Mouse (Mus musculus): ENCODE measurements around the gene Fbxo2. TPM values are rescaled to one million over a fixed set of nuclear protein-coding genes. Genes with fewer than 3 reads are reported as not detected.
A peak's percentile ranks its signal among the peaks of the same experiment; 100 is the strongest.

The Fbxo2 gene
- polyA plus RNA-seq, 1 experiment from 2014 or later = 1.1 TPM

- TF ChIP-seq CTCF (IDR thresholded peaks at IDR 0.05; ENCODE audit: low read depth) = no peak
- ATAC-seq (ENCODE audit: insufficient read depth) (peak; percentile 94), DNase-seq (peak; percentile 85)
- Histone ChIP-seq H3K4me1 (ENCODE audit: insufficient read depth) (no peaks in the 10 kb centered on the region), H3K4me2 (peak within 1 kb of the TSS; percentile 93), H3K9ac (peak within 1 kb of the TSS; percentile 73), H3K36me3 (ENCODE audit: insufficient read depth) (no peaks in the 10 kb centered on the region), H3K27ac (ENCODE audit: low read depth) (no peak within 1 kb of the TSS; the same call in 1 of the 2 replicates), H3K9me3 (ENCODE audit: low read depth, low read length) (no peaks in the 10 kb centered on the region), H3K27me3 (ENCODE audit: insufficient read depth, low read length) (peaks cover 39% of the 10 kb centered on the region), H3K4me3 (ENCODE audit: low read depth, low read length) (peak within 1 kb of the TSS; percentile 66)
- WGBS = under 1% methylated on average over 65 of the region's 87 CpGs
Observed at GRCm38 (mm10) chr4:148130561-148131413, 29.6 kb upstream of the Fbxo2 start, which contains the start of gene Draxin. Draxin (minus strand) TSS chr4:148130698.

DNA sequence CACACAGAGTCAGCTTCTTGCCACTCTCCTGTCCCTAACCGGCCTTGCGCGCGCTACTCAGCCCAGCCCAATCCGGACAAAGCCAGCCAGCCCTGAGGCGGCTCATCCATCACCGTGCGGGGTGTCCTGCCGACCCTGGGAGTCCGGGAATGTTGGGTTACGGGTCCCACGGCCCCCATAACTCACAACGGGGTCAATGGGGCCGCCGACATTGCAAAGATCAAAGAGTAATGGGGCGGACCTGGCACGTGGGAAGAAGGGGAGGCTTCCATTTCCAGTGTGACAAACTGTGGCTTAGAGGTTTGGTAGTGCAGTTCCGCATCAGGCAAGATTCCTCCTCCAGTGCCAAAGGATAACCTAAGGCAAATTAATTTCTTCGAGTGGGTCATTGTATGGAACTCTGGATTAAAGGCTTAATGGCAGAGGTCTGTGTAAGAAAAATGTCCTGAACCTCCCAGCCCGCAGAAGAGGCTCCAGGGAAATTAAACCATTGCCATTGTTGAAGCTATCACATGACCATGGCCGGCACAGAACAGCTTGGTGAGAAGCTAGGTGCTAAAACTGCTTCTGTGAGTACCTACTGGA is 28.8 kb upstream of the Fbxo2 start:
- no peak for TF ChIP-seq CTCF (IDR thresholded peaks at IDR 0.05; ENCODE audit: low read depth)
- no peaks in the 10 kb centered on the region for H3K9me3 ChIP-seq (ENCODE audit: low read depth, low read length)
- no peaks in the 10 kb centered on the region for H3K4me1 ChIP-seq (ENCODE audit: insufficient read depth)
- ATAC-seq (ENCODE audit: insufficient read depth) (peak; percentile 73), DNase-seq (peak; percentile 37)
- peak overlapping the region; percentile 66 for H3K4me3 ChIP-seq (ENCODE audit: low read depth, low read length)
- H3K4me2 ChIP-seq = peak overlapping the region; percentile 93
- under 1% methylated on average over 21 of the region's 21 CpGs for WGBS
- peaks cover 36% of the 10 kb centered on the region for H3K27me3 ChIP-seq (ENCODE audit: insufficient read depth, low read length)
- peak overlapping the region; percentile 73 for H3K9ac ChIP-seq
- no peak overlapping the region for H3K27ac ChIP-seq (ENCODE audit: low read depth)
- no peaks in the 10 kb centered on the region for H3K36me3 ChIP-seq (ENCODE audit: insufficient read depth)

- no peaks in the 10 kb centered on the region for H3K4me1 ChIP-seq (ENCODE audit: insufficient read depth)
- ATAC-seq (ENCODE audit: insufficient read depth) = no peak
- H3K36me3 ChIP-seq (ENCODE audit: insufficient read depth) = no peaks in the 10 kb centered on the region
- no peak overlapping the region for H3K4me3 ChIP-seq (ENCODE audit: low read depth, low read length)
- H3K27me3 ChIP-seq (ENCODE audit: insufficient read depth, low read length) = peaks cover 21% of the 10 kb centered on the region
- 63% methylated on average over 8 of the region's 8 CpGs for WGBS
- no peak overlapping the region for H3K4me2 ChIP-seq
- no peak for DNase-seq
- TF ChIP-seq CTCF (IDR thresholded peaks at IDR 0.05; ENCODE audit: low read depth) = no peak
- H3K27ac ChIP-seq (ENCODE audit: low read depth) = no peak overlapping the region
- H3K9me3 ChIP-seq (ENCODE audit: low read depth, low read length) = no peaks in the 10 kb centered on the region
- H3K9ac ChIP-seq = no peak overlapping the region
Observed at GRCm38 (mm10) chr4:148134988-148135387, 25.4 kb upstream of the Fbxo2 start.

DNA sequence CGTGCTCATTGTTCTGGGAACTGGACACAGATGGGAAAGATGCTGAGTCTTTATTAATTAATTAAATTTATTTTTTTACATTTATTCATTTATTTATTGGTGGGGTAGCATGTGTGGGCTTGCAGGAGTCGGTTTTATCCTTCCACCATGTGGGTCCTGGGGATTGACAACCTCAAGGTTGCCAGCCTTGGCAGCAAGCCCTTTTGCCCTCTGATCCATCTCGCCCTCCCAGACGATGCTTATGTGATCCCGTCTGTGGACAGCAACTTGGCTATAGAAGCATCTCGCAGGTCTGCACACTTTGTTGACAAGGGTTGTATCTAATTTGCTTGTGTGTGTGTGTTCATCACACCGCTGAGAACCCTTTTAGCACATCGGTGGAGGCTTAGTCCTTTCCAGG is 22.9 kb upstream of the Fbxo2 start:
- Histone ChIP-seq H3K9ac (no peak overlapping the region), H3K4me2 (no peak overlapping the region), H3K36me3 (ENCODE audit: insufficient read depth) (no peaks in the 10 kb centered on the region), H3K4me1 (ENCODE audit: insufficient read depth) (no peaks in the 10 kb centered on the region), H3K27me3 (ENCODE audit: insufficient read depth, low read length) (0 out of 2 replicates have a peak, but pooled peaks cover 5% of the 10 kb centered on the region), H3K4me3 (ENCODE audit: low read depth, low read length) (no peak overlapping the region), H3K27ac (ENCODE audit: low read depth) (no peak overlapping the region), H3K9me3 (ENCODE audit: low read depth, low read length) (no peaks in the 10 kb centered on the region)
- ATAC-seq (ENCODE audit: insufficient read depth) (no peak), DNase-seq (no peak)
- 66% methylated on average over 8 of the region's 8 CpGs for WGBS
- TF ChIP-seq CTCF (IDR thresholded peaks at IDR 0.05; ENCODE audit: low read depth) = no peak

- ATAC-seq (ENCODE audit: insufficient read depth) = 0 out of 2 replicates have a peak, but pooled peaks have one; percentile 42
- peak overlapping the region; percentile 58; the same call in 1 of the 2 replicates for H3K9ac ChIP-seq
- H3K27me3 ChIP-seq (ENCODE audit: insufficient read depth, low read length) = 0 out of 2 replicates have a peak, but pooled peaks cover 5% of the 10 kb centered on the region
- H3K4me3 ChIP-seq (ENCODE audit: low read depth, low read length) = peak overlapping the region; percentile 63
- H3K27ac ChIP-seq (ENCODE audit: low read depth) = 0 out of 2 replicates have a peak overlapping the region, but pooled peaks have one; percentile 88
- TF ChIP-seq CTCF (IDR thresholded peaks at IDR 0.05; ENCODE audit: low read depth) = no peak
- 0 out of 2 replicates have a peak, but pooled peaks cover 3% of the 10 kb centered on the region for H3K36me3 ChIP-seq (ENCODE audit: insufficient read depth)
- WGBS = under 1% methylated on average over 12 of the region's 12 CpGs
- no peaks in the 10 kb centered on the region for H3K9me3 ChIP-seq (ENCODE audit: low read depth, low read length)
- DNase-seq = no peak
- H3K4me2 ChIP-seq = peak overlapping the region; percentile 93
- no peaks in the 10 kb centered on the region for H3K4me1 ChIP-seq (ENCODE audit: insufficient read depth)
Observed at GRCm38 (mm10) chr4:148139767-148140097, 20.7 kb upstream of the Fbxo2 start.

- H3K4me2 ChIP-seq = peak overlapping the region; percentile 93
- H3K9ac ChIP-seq = peak overlapping the region; percentile 58
- peak; percentile 69 for TF ChIP-seq CTCF (IDR thresholded peaks at IDR 0.05; ENCODE audit: low read depth)
- DNase-seq = peak; percentile 93
- peaks cover 5% of the 10 kb centered on the region; the same call in 1 of the 2 replicates for H3K36me3 ChIP-seq (ENCODE audit: insufficient read depth)
- H3K9me3 ChIP-seq (ENCODE audit: low read depth, low read length) = no peaks in the 10 kb centered on the region
- no peaks in the 10 kb centered on the region for H3K4me1 ChIP-seq (ENCODE audit: insufficient read depth)
- under 1% methylated on average over 65 of the region's 65 CpGs for WGBS
- ATAC-seq (ENCODE audit: insufficient read depth) = peak; percentile 93
- H3K4me3 ChIP-seq (ENCODE audit: low read depth, low read length) = peak overlapping the region; percentile 63
- 0 out of 2 replicates have a peak, but pooled peaks cover 5% of the 10 kb centered on the region for H3K27me3 ChIP-seq (ENCODE audit: insufficient read depth, low read length)
- peak overlapping the region; percentile 88 for H3K27ac ChIP-seq (ENCODE audit: low read depth)
Observed at GRCm38 (mm10) chr4:148140098-148141011, 20.1 kb upstream of the Fbxo2 start.

All from lung, embryonic 14.5 days (tissue).